Mouse (Mus musculus): ENCODE data around the gene Rpgrip1.
"Not testable (repeated sequence)": the region's sequence is repeated elsewhere in the genome, so short reads cannot be mapped to it uniquely, and the experiment has no call there.

The Rpgrip1 gene

DNA sequence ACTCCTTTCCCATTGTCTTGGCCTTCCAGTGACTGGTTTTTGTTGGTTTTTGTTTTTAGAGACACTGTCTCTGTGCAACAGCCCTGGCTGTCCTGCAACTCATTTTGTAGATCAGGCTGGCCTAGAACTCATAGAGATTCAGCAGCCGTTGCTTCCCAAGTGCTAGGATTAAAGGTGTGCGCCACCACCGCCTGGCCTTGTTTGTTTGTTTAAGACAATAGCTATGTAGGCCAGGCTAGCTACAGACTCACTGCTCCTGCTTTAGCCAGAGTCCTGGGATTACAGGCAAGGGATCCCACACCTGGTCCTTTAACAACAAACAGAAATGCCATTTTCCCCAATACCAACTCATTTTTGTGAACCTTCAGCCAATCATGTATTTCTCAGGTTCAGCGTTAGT lies at the start of gene Rpgrip1:
Gene Rpgrip1, plus strand, starts transcription at position 359 of the 400 bp plus-strand sequence.
- DNase-seq, result peak; percentile 52

GRCm38 (mm10) chr14:52060800-52061199 lies 49.7 kb upstream of the Rpgrip1 start:
- DNase-seq, result no peak

- DNase-seq, result no peak
These were observed 48.7 kb upstream of the Rpgrip1 start for GRCm38 (mm10) chr14:52061798-52062197.

GRCm38 (mm10) chr14:52066135-52066534 lies 44.4 kb upstream of the Rpgrip1 start:
- DNase-seq, result no peak

GRCm38 (mm10) chr14:52071599-52072137 lies 38.8 kb upstream of the Rpgrip1 start:
- DNase-seq, result no peak

- no peak for DNase-seq
These were observed 27.4 kb upstream of the Rpgrip1 start for GRCm38 (mm10) chr14:52083083-52083482.

DNA sequence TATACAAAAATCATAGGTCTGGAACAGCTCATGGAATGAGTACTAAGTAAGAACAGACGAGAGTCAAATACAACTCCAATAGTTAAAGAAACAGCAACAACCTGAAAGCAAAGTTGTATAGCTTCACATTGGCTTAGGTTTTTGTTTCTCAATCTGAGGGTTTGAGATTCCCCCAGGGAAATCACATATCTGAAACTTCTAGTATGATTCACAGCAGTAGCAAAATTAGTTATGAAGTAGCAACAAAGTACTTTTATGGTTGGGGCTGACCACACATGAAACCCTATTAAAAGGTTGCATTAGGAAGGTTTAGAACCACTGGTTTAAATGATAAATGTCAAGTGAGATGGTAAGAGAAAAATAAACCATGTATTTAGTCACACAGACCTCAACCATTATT lies 16.0 kb upstream of the Rpgrip1 start:
- DNase-seq, result no peak

DNA sequence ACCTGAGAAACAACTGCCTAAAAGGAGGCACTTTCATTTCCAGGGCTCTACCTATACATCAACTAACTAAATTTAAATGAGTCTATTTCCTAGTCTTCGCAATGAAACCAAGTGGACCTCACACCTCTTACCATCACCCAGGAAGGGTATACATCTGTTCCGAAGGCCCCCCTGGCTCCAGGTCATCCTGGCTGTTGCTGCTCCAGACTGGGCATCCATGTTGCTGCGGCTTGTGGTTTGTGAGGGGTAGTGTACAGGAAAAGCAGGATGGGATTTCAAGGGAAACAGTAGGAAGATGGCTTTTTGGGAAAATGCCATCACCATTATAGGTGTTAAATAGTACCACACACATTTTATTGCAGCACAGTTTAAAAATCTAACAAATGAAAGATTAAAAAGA lies 13.3 kb upstream of the Rpgrip1 start:
- DNase-seq, result not testable (repeated sequence)

DNA sequence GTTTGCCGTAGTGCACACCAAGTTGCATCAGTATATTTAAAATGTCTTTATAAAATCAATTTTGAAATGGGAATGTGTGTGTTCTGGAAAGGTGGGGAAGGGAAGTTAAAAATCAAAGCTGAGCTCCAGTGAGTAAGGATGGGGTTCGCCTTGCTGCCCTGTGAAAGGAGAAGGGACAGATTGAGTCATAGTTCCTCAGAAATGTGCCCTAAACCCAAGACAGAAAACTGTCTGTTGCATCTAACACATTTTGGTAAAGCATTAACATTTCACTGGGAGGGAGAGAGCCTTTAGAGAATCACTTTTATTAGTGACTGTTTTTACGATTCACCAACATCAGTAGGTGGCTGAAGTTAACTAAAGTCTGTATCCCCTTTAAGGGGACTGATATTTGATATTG lies 12.1 kb upstream of the Rpgrip1 start:
- DNase-seq, result not testable (repeated sequence)

DNA sequence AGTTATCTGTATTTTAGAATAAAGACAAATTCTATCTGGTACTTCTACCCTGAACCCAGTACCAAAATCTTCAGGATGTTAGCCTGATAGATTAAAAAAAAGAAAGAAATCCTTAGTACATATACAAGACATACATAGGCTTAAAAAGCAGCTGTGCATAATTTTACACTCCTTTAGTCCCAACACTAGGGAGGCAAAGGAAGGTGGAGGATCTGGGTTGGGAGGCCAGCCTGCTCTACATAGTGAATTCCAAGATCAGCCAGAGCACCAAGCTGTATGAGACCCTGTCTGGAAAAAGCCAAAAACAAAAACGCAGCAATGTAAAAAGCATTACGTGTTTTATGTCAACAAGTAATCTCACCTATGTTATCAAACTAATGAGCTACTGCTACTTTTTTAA lies 10.9 kb upstream of the Rpgrip1 start:
- no peak for DNase-seq

DNA sequence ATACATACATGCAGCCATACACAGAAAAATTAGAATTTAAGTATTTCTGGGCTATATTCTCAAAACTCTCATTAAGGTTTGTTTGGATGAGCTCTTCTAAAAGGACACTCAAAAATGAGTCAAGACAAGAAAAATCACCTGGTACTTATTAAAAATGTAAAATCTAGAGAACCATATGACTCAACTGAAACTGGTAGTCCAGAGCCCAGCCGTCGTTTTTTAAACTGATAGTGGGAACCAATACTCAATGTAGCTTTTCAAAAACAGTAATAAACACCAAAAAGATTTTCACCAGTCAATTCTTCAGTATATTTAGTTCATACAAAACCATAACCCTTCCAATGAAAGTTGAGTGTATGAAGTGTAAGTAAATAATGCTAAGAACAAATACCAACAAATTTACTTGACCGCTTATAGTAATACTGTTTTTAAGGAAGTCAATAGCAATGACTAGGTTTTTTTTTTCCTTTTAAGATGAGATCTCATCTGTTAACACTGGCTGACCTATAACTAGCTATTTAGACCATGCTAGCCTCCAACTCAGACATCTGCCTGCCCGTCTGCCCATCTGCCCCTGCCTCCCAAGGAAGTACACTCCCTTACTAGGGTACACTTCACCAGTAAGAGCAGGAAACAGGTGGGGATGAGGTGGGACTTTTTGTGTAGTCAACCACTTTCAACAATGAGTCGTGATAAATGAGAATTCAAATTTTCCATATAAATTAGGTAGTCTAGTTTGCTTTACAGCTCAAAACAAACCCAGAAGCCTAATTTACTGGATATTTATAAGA lies 10.1 kb upstream of the Rpgrip1 start:
- no peak for DNase-seq

GRCm38 (mm10) chr14:52101285-52102157 lies 9.0 kb upstream of the Rpgrip1 start:
- no peak for DNase-seq

- no peak for DNase-seq
These were observed 7.0 kb upstream of the Rpgrip1 start for GRCm38 (mm10) chr14:52103474-52103855.

DNA sequence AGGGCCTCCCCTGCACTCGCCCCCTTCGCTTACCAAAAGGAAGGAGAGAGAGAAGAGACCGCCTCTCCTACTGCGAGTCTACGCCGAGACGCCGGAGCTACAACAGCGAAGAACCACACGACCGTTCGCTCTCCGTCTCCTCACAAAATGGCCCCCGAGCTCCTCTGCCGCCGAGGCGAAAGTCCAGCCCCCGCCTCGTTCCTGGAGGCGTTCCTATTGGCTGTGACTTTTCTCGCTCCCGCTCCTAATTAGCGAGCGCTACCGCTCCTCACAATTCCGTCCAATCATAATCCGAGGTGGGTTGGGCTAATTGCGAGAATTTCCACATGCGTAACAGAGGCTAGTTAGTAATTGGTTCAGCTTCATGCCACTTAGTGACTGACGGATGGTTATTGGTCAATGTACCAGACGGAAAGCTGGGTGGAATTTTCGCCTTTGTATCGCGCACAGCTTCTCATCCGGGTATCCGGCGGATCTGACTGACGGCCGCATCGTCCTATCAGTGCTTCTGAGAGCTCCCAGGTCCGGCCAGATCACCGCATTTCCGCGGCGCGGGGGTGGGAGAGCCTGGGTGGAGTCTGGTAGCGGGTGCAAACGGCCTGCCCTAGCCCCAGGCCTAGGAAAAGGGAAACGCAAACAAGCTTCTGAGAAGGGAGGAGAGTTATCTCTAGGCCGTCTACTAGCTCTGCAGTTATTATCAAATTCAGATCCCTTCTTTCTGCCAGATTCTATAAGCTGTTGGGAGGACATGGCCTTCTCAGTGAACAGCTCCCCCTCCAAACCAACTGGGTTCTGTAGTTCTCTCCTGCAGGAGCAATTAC lies 6.4 kb upstream of the Rpgrip1 start, which contains the start of gene Hnrnpc:
Gene Hnrnpc, minus strand, starts transcription at position 173 of the 821 bp plus-strand sequence.
- peak; percentile 100 for DNase-seq

DNA sequence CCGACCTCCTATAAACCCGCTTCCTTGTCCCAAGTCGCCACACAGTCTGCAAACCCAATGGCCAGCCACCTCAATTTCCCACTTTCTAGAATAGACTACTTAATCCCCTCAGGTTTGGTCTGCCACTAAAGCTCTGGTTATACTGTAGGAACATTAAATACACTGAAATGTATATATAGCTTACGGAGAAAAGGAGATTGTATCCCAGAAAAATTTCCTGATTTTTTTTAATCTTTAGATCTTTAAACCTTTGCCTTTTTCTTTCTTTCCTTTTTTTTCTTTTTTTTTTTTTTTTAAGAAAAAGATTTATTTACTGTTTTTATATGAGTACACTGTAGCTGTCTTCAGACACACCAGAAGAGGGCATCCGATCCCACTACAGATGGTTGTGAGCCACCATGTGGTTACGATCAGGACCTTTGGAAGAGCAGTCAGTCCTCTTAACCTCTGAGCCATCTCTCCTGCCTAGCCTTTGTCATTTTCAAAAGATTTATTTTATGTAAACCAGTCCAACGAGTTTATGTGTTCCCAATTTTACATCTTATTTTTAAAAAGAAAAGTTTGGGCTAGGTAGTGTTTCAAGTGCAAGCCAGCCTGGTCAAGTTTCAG lies 5.7 kb upstream of the Rpgrip1 start:
- DNase-seq, result no peak

- no peak for DNase-seq
These were observed 5.2 kb upstream of the Rpgrip1 start for GRCm38 (mm10) chr14:52105308-52105707.

GRCm38 (mm10) chr14:52106741-52107140 lies 3.8 kb upstream of the Rpgrip1 start:
- no peak for DNase-seq

DNA sequence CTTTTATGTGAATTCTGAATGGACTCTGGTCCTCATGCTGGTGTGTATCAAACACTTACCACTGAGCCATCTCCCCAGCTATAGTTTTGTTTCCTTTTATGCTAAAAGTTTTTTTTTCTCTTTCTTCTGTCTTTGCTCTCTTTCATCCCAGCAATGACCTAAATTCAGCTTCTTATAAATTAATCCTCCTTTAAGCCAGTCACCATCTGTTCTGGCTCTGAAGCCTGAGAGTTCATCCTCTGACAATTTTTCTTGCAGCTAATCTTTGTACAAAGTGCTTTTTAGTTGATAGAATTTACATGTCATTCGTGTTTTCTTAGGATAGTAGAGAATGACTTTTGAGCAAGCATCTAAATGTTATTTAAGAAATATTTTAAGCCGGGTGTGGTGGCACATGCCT lies 2.5 kb upstream of the Rpgrip1 start:
- DNase-seq, result peak; percentile 75

DNA sequence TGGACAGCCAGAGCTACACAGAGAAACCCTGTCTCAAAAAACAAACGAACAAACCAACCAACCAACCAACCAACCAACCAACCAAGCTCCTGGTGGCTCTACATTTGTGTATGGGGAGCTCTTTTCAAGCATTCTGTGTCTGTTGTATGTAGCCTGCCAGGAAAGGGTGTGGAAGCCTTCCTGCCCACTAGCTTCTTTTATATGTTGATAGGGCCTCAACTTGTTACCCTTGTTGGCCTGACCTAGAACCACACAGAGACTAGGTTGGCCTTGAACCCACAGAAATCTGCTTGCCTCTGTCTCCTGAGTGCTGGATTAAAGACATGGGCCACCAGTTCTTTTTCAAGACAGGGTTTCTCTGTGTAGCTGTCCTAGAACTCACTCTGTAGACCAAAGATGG lies 3.6 kb downstream of the Rpgrip1 start:
- DNase-seq, result no peak

DNA sequence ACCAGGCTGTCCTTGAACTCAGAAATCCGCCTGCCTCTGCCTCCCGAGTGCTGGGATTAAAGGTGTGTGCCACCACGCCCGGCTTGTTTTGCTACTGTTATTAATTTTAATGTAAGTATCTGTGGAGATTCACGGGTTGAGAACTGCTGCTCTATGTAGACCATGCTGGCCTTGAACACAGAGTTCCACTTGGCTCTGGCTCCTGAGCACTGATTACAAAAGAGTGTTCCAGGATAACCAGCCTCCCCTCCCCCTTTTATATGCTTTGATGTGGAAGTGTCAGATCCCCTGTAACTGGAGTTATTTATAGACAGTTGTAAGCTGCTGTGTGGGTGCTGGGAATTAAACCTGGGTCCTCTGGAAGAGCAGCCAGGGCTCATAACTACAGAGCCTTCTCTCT lies 6.7 kb downstream of the Rpgrip1 start:
- no peak for DNase-seq

GRCm38 (mm10) chr14:52118456-52118822 lies 7.9 kb downstream of the Rpgrip1 start:
- DNase-seq, result peak; percentile 36
